Mouse (Mus musculus) neural tube, embryonic 10.5 days (tissue): ENCODE data around the gene Rnf223.

ENCODE experiments used
- DNase-seq: peaks from one replicate; pipeline ENCODE4 v3.0.0-alpha.2; 2017; ENCODE audit warnings: low spot score; ENCODE audit errors: extremely low spot score

Rnf223 gene

DNA sequence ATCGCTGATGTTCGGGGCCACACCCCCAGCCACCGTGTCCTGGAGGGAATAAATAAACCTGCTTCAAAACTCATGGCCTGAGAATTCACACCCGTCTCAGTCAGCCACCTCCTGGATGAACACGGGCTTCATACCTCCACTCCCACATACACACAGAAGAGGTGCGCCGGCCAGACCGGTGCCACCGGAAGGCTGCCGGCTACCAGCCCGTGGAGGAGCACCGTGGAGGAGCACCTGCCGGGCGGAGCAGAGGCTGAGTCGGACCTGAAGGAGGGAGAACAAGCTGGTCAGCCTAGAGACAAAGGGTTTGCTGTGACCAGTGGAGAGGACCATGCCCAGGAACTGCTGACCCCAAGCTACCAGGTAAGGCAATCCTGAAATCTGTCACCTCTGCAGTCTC is at the start of gene Rnf223:
Gene Rnf223, plus strand, starts transcription at position 78 of the 400 bp plus-strand sequence.
- no peak for DNase-seq

DNA sequence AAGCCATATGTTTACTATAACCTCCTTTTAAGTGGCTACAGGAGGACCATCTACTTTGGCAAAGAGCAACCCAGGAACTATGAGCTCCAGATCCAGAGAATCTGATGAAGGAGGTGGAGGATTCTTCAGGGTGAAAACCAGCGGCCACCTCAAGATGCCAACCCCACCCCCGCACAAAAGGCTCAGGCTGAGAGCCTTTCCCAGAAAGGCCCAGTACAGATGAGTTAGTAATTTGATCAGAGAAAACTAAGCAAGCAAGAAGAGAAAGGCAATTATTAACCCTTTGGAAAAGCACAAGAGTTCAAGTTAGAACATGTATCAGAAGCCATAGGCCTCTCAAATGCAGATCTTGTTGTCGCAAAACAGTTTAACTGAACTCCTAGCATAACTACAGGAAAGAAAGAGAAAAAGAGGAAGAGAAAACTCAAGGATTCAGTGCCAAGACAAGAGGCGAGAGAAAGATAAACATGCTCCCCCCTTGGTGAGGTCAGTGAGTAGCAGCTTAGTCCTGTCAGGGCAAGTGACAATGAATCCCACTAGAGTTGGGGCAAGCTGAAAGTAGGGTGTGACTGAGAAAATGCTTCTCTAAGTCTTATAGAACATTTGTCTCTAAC is 47.6 kb upstream of the Rnf223 start:
- DNase-seq, result no peak

GRCm38 (mm10) chr4:156083348-156083747 is 47.0 kb upstream of the Rnf223 start:
- DNase-seq, result no peak

DNA sequence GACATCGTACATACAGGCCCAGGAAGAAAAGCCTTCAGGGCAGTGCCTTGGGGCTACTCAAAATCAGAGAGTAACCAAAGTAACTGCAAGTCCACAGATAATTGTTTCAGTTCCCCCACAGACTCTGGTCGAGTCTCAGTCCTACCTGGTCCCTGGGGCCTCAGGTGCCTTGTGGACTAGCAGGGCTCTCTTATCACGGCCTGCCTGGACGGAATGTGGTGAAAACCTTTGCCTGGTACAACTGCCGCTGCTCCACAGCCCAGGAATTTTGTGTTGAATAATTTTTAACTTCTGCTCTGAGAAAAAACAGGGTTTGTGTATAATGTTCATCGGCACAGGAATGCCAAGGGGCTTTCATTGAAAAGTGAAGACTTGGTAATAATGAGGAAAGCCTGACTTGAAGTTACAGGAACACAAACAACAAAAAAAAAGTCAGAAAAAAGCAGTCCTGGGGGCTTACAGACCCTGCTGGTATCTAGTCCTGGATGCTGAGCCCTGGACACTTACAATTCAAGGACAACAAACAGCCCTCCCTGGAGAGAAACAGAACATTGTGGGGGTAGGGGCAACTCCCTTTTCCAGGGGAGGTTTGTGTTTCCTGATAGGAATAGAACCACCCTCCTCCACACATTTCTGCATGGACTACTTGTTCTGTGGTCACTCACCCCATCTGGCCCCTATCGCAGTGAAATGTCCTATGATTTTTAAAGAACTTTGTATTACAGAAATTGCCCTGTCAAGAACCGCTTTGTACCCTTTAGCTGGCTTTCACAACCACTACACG is 46.0 kb upstream of the Rnf223 start:
- DNase-seq, result no peak

DNA sequence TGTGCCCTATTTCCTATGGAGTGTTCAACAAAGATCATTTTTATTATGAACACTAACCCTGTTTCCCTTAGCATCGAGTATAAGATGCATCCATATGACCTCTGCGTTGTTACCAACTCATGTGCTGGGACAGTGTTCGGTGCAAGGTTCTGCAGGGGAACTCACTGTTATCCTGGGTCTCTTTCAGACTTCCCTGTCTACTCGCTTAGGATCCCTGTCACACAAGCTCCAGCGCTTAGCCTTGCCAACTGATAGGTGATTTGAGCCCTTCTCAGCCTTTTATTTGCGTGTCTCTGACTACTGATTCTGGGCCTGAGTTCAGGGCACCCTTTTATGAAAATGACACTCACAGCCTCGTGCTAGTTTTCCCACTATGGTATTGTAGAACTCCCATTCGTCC is 45.1 kb upstream of the Rnf223 start:
- DNase-seq, result no peak

- DNase-seq, result no peak
Observed at GRCm38 (mm10) chr4:156087398-156088087, 42.8 kb upstream of the Rnf223 start.

GRCm38 (mm10) chr4:156091236-156091635 is 39.1 kb upstream of the Rnf223 start:
- no peak for DNase-seq

- no peak for DNase-seq
Observed at GRCm38 (mm10) chr4:156092765-156093164, 37.5 kb upstream of the Rnf223 start.

- DNase-seq, result no peak
Observed at GRCm38 (mm10) chr4:156093758-156094157, 36.6 kb upstream of the Rnf223 start.

DNA sequence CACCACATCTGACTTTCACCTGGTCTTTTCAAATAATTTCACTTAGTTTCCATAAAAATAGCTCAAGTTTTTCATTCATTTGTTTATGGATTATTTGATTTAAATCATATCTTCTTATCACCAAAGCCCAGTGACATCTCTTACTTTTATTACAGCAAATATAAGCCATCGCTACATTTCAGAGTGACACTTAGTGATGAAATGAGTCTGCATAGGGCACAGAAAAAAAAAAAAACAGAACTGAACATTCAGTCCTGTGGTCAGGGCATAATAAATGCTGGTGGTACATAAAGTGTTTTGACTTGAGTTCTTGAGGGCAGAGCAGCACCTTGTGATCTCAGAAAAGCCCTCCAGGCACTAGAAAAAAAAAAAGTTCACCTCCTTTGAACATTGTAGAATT is 34.1 kb upstream of the Rnf223 start:
- DNase-seq, result no peak

DNA sequence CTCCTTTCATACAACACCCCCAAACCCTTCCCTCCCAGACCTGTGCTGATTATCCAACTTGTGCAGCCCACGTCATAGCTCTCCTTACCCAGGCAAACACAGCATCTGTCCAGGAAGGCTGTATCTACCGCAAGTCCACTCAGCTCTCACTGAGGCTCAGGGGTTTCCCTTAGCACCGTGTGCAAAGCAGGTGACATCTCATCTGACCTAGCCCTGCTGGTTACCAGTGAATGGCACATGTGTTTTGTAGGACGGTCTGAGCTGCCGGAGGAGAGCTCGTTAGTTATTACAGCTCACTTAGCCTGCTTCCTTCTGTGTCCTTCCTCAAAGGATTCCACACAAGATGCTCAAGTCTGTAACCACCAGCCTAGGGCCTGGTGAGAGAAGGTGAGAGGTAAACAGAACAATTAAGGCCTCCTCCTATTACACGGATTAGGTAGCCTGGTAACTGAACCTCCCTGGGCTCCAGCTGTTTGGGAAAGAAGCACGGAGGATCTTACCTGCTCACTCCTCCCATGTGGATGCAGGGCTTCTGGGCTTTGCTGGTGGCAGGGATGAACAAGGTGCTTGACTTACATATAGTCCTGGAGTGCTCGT is 32.4 kb upstream of the Rnf223 start:
- DNase-seq, result no peak

DNA sequence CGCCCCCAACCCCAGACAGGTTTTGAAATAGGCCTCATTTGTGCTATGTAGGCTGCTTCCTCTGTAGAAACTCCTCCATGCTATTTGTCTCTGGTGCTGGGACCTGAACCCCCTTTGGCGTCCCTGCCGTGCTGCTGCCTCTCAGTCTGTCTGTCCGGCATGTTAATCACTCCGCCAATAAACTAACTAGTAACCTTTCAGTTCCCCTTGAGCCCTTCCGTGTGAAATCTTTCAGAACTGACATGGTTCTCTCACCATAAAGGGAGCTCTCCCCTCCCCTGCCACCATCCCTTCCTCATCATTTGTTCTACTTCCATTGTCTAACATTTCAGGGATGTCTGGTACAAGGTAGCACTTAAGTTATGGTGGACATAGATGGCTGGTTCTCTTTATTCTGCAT is 30.9 kb upstream of the Rnf223 start:
- DNase-seq, result no peak

DNA sequence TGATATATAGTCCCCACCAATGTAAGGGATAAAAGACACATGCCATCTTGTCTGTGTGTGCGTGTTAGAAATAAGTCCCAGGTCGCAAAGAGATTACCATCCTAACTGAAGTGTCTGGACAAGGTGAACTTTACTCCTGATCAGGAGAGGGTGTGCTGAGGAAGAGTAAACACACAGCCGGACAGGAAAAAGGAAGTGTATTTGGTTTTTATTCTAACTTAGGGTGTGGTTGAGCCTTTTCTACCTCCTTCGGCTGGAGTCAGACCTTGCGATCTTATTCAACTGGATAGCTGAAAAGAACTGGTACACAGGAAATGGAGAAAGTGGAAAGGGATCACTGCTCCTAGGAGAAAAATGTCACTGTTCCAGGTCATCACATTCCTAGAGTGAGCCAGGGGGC is 29.8 kb upstream of the Rnf223 start:
- DNase-seq, result no peak

- no peak for DNase-seq
Observed at GRCm38 (mm10) chr4:156101481-156101903, 28.8 kb upstream of the Rnf223 start.

GRCm38 (mm10) chr4:156103342-156103741 is 27.0 kb upstream of the Rnf223 start:
- no peak for DNase-seq

- DNase-seq, result peak; percentile 63
Observed at GRCm38 (mm10) chr4:156108606-156109546, 21.4 kb upstream of the Rnf223 start.

DNA sequence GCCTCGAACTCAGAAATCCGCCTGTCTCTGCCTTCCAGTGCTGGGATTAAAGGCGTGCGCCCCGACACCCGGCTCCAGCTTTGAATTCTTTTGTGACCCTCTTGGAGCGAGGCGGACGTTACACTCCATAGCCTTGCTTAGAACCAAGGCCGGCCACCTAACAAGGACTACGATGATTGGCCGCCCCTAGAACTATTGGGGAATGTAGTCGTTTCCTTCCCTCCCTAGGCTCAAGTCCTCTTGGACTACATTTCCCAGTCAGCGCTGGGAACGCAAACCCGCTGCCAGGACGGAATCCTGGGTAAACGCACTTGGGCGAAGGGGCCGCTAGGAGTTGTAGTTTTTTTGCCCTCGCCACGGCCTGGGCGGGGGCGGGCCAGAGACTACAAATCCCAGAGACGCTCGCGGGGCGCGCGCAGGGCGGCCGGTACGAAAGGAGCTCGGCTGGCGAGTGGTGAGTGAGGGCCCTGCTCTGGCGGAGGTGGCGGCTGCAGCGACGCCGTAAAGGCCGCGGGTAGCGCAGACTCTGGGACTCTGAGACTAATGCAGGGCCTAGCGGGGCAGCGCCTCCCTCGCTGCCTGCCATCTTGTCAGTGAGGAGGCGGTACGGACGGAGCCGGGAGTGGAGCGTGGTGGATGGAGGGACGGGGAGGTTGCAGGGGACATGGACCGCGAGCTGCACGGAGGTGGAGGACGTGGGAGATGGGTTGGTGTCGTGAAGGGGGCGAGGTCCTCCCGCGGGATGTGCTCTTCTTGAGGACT is 20.6 kb upstream of the Rnf223 start, which contains the start of gene 9430015G10Rik:
Gene 9430015G10Rik, plus strand, starts transcription at position 413 of the 762 bp plus-strand sequence.
- DNase-seq, result peak; percentile 98

GRCm38 (mm10) chr4:156124077-156124476 is 6.2 kb upstream of the Rnf223 start:
- DNase-seq, result no peak

GRCm38 (mm10) chr4:156125393-156125792 is 4.9 kb upstream of the Rnf223 start:
- DNase-seq, result no peak

- DNase-seq, result no peak
Observed at GRCm38 (mm10) chr4:156126841-156127240, 3.5 kb upstream of the Rnf223 start.
